Mouse (Mus musculus) regulatory T cell (primary cell): Measurements from ENCODE around the gene Fosl1.

Experiments
- in situ Hi-C: fragments of 300-600 bp; cut with MboI, MseI; formaldehyde crosslinking; loops from one replicate; pipeline ENCODE4 v1.15.1; 2025; ENCODE audit warnings: high pct_unique_total_duplicates

Fosl1 gene

DNA sequence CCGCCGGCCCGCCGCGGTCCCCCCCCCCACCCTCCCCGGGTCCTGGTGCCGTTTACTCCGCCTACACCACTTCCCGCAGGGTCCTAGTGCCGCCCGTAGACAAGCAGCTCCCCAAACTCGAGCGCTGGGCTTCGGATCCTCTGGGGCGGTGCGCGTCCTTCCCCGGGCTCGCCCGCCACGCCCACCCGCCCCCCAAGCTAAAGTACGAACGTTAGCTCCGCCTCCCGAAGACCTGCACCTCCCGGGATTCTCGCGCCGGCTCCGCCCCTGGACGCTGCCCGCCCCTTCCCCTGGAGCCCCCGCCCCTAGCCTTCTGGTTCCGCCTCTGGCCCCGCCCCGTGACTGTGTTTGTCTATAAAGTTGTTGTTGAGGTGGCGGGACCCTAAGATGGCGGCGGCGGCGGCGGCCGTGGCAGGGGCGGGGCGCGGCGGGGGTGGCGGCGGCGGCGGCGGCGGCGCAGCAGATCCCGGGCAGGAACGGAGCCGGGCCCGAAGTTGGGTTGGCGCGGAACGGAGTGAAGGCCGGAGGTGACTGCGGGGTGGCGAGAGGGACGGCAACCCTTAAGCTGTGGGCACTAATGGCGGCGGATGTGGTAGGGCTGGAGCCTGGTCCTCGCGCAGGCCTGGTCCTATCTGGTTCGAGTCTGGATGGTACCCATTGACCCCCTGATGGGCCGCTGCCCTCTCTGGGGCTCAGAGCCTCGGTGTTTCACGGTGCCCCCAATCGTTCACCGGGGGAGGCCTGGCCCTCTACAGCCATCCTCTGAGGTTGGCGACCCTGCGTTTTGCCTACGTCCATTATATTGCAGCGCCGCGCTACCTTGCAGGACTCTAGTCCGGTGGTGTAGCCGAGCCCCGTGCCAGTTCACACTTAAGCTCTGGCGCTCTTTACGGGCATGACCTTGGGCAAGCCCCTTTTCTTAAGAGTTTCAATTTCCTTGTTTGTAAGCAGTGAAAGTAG, 22.3 kb upstream of the Fosl1 start, which contains the start of the genes Drap1 and AI837181:
TSS of gene Drap1 (minus strand) at position 198 of the 960 bp plus-strand sequence.
TSS of gene AI837181 (plus strand) at position 363 of the 960 bp plus-strand sequence.
- in situ Hi-C loops, result no loop called here

- in situ Hi-C loops, result no loop called here
These were observed 21.3 kb upstream of the Fosl1 start for GRCm38 (mm10) chr19:5425906-5426565.

GRCm38 (mm10) chr19:5426640-5427290, 20.6 kb upstream of the Fosl1 start:
- in situ Hi-C loops, result no loop called here

DNA sequence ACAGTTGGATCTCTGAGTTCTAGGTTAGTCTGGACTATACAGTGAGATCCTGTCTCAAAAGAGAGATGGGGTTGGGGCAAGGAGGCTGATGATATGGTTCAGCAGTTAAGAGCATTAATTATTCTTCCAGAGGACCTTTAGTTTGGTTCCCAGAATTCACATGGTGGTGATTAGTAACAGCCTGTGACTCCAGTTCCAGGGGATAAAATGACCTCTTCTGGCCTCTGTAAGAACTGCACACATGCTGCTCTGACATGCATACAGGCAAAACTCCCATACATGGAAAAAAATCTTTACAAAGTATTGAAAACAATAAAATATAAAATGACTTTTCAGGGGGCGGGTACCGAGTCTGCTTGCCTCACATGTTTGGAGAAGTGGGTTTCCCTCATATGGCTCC, 19.3 kb upstream of the Fosl1 start:
- in situ Hi-C loops, result no loop called here

DNA sequence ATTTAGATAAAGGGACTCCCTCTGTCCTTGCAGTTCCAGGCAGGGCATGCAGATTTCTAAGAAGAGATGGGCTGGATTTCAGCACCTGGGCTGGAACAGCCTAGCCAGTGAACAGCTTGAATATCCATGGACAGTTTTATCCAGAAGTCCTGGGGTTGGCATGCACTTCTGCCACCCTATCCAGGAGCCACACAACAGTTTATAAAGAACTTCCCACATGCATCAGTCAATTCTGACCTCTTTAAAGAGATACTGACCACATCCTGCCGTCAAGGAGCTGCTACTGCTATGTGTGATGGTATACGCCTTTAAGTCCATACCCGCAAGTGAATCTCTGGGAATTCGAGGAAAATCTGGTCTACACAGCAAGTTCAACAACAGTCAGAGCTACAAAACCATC, 18.1 kb upstream of the Fosl1 start:
- in situ Hi-C loops, result no loop called here

GRCm38 (mm10) chr19:5429806-5430205, 17.5 kb upstream of the Fosl1 start:
- in situ Hi-C loops, result no loop called here

DNA sequence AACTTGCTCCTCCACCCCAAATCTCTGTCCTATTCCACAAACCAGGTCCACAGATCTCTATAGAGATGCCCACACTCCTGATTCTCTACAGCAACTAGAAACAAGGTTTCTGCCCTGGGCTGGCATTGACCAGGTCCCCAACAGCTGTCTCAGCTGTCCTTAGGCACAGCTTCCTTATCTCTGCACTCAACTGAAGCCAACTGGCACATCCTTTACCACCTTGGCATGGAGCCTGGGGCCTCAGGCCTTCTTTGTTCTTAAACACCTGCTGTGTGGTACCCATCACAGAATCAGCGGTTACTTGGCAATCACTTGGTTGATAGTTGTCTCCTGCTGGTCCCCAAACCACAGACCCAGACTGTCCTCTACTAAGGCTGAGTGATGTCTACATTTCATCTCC, 16.9 kb upstream of the Fosl1 start:
- in situ Hi-C loops, result no loop called here

- in situ Hi-C loops, result no loop called here
These were observed 15.4 kb upstream of the Fosl1 start for GRCm38 (mm10) chr19:5431911-5432464.

DNA sequence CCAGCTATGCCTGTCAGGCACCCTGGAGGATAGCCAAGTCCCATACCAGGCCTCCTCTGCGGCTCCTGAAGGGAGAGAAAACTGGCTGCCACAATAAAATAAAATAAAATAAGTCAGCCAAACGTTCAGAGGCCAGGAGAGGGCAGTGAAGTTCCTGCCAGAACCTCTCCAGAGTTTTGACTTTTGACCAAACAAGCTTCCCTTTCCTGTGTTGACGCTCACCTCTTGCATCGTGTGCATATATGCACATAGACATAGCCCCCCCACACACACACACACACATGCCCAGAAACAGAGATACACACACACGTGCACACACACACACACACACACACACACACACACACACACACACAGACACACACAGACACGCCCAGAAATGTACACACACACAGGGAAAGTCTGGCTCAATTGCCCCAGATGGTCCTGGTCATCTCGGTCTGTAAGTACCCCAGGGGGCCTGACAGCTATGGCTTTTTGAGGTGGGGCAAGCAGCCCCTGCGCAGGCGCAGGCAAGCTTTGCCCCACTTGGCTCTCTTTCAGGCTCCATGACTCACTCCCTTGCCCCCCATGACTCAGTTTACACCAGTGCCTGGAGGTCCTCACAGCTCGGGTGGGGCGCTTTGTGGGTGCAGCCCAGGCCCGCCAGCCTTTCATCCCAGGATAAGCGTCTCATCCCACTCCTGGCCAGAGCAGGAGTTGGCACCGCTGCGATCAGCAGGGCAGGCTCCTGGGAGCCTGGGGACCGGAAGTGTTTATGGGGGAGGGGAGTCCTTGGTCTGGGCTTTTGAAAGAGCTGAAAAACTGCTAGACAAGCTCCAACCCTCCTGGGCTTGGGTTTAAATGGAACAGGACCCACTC, 14.1 kb upstream of the Fosl1 start:
- in situ Hi-C loops, result no loop called here

DNA sequence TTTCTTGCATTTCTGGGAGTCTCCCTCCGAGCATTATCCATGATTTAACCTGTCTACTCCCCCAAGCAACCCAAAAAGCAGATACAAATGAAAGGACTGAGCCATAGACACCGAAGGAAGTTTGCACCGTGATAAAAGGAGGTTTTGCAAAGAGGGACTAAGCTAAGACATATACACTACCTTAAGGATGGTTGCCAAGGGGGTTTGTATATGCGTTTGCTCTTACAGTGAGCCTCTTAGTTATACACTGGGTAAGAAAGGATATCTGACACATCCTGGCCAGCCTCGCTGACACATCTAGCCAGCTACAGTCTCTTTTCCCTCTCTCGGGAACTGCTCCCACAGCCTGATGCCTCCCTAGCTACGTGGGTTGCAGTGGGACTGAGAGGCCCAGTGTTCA, 13.4 kb upstream of the Fosl1 start:
- in situ Hi-C loops, result no loop called here

DNA sequence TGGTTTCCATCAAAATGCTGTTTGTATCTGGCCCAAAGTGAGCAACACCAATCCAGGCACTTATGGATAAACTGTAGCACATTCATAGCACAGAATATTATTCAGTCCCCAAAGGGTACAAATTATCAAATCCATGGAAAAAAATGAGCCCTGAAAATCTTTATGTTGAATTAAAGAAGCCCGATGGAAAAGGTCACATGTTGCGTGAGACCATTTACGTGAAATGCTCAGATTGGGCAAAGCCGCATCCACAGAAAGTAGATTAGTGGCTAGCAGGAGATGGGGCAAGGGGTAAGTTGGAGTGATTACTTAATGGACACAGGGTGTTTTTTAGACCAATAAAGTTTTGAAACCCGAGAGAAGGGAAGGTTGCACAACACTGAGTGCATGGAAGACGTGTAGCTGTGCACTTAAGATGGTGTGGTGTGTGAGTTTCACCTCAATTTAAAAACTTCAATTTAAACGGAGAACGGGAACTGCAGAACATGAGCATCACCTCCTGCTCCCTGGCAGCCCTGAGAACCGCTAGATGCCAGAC, 2.9 kb upstream of the Fosl1 start:
- in situ Hi-C loops, result no loop called here

- in situ Hi-C loops, result no loop called here
These were observed 2.4 kb upstream of the Fosl1 start for GRCm38 (mm10) chr19:5444954-5445353.

- in situ Hi-C loops, result no loop called here
These were observed 1.6 kb upstream of the Fosl1 start for GRCm38 (mm10) chr19:5445747-5446146.

DNA sequence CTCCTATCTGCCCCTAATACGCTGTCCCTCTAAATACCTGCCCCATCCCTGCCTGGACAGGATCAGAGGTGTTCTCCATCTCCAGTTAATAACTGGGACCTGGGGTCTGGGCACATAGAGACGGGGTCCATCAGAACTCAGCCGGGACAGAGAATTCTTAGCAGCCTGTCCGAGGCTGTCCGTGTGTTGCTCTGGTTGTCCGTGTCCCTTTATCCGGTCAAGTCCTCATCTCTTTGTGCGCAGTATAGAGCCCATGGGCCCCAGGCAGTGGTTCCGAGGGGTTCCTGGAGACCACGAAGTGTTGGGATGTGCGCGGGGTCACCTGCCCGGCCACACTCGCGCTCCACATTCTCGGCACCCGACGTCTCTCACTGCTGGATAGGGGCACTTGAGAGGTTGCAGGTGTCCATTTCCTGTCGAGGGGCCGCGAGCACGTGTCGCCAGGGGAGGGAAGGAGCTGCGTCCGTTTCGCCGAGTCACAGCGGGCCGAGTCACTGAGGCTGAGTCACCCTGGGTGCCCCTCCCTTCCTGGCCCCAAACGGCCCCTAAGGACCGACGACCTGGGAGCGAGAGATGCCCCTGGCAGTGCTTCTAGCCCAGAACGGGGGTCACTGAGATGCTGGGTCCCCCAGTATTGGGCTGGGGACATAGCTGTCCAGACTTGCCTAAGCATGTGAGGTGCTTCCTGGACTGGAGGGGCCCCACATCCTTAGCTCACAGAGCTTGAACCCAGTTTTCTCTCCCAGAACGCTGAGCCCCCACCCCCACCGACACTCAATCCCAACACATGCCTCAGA, 1.2 kb downstream of the Fosl1 start:
- in situ Hi-C loops, result no loop called here

- in situ Hi-C loops, result no loop called here
These were observed 2.3 kb downstream of the Fosl1 start for GRCm38 (mm10) chr19:5449673-5450072.

DNA sequence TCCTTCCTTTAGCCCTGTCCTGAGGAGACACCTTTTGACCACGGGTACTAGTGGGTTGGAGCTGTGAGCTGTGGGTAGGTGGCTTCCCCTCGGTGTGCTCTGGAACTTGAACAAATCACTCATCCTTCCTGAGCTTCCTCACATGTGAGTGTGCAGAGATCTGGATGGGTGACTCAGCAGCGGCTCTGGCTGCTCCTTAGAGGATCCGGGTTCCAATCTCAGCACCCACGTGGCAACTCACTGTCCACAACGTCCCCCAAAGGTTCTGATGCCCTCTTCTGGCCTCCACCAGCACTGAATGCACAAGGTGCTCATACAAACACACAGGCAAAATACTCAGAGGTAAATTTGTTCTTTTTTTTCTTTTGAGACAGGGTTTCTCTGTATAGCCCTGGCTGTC, 4.4 kb downstream of the Fosl1 start:
- in situ Hi-C loops, result no loop called here

DNA sequence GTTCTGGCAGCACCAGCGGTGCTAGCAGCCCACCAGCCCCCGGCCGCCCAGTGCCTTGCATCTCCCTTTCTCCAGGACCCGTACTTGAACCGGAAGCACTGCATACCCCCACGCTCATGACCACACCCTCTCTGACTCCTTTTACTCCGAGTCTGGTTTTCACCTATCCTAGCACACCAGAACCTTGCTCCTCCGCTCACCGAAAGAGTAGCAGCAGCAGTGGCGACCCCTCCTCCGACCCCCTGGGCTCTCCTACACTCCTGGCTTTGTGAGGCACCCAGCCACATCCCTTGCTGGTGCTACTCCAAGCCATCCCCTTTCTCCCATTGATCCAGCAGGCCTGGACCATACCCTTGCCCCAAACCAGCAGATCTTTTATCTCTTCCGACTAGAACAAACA, 7.7 kb downstream of the Fosl1 start:
- in situ Hi-C loops, result no loop called here

- in situ Hi-C loops, result no loop called here
These were observed 8.2 kb downstream of the Fosl1 start for GRCm38 (mm10) chr19:5455568-5455967.

- in situ Hi-C loops, result no loop called here
These were observed 9.0 kb downstream of the Fosl1 start for GRCm38 (mm10) chr19:5456241-5456921.
